Mouse (Mus musculus) gastrocnemius, postnatal 25 days (tissue): ENCODE data around the gene Psmd11. TPM values are rescaled to one million over a fixed set of nuclear protein-coding genes. Genes with fewer than 3 reads are reported as not detected.

Experiments used
- DNase-seq: peaks from one replicate; pipeline ENCODE4 v3.0.0; 2022
- total RNA-seq, 2 experiments: library from RNA; stranded (reverse); gene quantifications; 1 replicate in 1 of 2; 2 replicates in 1 of 2; pipeline ENCODE4 v1.2.3; 2021

Psmd11 gene
- total RNA-seq, 2 experiments from 2014 or later, result 114 to 151 TPM

GRCm38 (mm10) chr11:80481409-80482050 is 53.1 kb downstream of the Psmd11 start:
- DNase-seq, result no peak

DNA sequence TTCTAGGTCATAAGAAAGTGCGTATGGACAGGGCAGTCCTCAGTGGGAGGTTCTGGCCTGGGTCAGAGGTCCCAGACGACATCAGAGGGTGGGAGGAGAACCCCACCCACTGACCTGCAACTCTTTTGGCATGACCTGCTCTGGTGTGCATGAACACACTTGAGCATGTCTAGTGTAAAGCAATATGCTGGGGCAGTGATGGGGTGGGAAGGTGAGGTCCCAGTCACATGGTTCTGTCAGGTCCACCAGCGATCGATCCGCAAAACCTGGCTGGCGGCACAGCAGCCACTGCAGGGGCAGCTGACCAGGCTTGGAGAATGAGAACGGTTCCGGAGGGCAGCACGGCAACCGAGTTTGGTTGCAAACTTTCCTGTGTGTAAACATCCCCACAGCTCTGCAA is 53.9 kb downstream of the Psmd11 start:
- no peak for DNase-seq

GRCm38 (mm10) chr11:80482921-80483320 is 54.5 kb downstream of the Psmd11 start:
- no peak for DNase-seq

DNA sequence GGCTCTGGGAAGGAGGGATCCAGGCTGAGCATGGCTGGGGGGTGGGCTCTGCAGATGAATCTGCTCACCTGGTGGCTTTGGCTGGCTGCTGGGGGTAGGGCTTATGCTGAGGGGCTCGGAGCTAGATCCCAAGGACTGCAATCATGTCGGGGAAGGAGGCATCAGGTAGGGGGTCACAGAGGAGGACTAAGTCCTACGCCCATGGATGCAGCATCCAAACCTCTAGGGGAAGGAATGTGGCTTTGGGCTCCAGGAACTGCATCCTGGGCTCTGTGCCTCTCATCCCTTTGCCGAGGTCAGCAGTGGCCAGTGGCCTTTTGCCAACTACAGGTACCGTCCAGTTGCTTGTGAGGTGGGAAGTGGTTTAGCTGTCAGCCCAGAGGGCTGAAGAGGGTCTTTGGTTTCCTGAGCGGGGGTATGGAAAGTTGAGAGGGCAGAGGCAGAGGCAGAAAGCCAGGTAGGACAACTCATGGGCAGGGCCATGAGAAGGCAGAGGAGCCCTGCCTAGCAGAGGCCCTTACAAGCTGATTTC is 55.2 kb downstream of the Psmd11 start:
- DNase-seq, result no peak

- no peak for DNase-seq
These were observed 55.9 kb downstream of the Psmd11 start for GRCm38 (mm10) chr11:80484191-80484791.

DNA sequence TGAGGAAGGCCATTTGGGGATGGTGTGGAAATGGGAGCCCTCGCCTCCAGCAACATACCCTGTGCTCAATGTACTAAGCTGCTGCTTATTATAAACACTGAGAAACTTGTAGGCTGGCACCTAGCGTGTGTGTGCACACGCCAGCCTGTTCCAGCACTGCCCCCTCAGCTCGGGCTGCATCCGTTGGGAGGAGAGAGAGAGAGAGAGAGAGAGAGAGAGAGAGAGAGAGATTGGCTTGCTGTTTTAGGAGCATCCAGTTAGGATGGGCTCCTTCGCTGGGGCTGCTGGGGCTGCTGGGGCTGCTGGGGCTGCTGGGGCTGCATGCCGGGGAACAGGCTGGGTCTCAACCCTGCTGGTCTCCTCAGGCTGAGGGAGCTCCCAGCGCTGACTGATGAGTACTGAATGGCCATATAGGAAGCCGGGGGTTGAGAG is 56.7 kb downstream of the Psmd11 start:
- no peak for DNase-seq

GRCm38 (mm10) chr11:80485622-80486206 is 57.3 kb downstream of the Psmd11 start:
- no peak for DNase-seq

GRCm38 (mm10) chr11:80487904-80488587 is 59.6 kb downstream of the Psmd11 start:
- DNase-seq, result no peak

GRCm38 (mm10) chr11:80489172-80489881 is 60.9 kb downstream of the Psmd11 start:
- no peak for DNase-seq

- no peak for DNase-seq
These were observed 61.4 kb downstream of the Psmd11 start for GRCm38 (mm10) chr11:80489882-80490196.

- no peak for DNase-seq
These were observed 62.4 kb downstream of the Psmd11 start for GRCm38 (mm10) chr11:80490831-80491230.

- DNase-seq, result no peak
These were observed 64.8 kb downstream of the Psmd11 start for GRCm38 (mm10) chr11:80493186-80493585.

DNA sequence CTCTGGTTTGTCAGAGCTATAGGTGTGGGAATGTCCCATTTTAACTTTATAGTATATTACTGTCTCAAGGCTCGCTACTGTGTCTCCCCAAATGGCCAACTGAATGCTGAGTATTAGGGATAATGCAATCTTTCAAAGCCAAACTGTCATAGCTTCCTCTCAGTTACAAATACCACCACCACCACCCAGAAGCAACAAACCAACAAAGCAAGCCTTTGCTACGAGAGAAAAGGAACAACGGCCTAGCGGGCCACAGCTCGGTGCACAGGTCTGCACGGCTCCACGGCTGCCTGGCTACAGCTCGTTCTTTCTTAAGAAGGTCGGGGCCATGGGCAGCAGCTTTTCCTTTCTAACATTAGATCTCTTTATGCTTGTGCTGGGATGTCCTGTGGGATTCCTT is 66.4 kb downstream of the Psmd11 start:
- no peak for DNase-seq

GRCm38 (mm10) chr11:80495972-80496371 is 67.6 kb downstream of the Psmd11 start:
- no peak for DNase-seq

DNA sequence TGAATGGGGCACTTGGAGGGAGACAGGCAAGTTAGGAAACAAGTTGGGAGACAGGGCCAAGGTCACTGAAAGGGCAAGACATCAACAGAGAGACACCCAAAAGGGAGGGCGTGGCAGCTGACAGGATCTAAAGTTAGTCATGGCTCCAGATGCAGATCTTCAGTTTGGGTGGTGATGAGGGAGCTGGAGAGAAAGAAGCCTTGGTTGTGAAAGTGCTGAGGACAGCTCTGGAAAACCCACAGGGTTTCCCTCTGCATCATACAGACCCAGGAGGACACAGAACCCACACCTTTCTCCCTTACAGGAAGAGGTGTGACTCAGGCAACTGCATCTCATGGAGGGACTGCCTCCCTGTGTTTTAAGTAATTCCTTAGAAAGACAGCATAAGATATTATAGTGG is 68.2 kb downstream of the Psmd11 start:
- DNase-seq, result no peak

- DNase-seq, result no peak
These were observed 69.0 kb downstream of the Psmd11 start for GRCm38 (mm10) chr11:80497225-80497919.

DNA sequence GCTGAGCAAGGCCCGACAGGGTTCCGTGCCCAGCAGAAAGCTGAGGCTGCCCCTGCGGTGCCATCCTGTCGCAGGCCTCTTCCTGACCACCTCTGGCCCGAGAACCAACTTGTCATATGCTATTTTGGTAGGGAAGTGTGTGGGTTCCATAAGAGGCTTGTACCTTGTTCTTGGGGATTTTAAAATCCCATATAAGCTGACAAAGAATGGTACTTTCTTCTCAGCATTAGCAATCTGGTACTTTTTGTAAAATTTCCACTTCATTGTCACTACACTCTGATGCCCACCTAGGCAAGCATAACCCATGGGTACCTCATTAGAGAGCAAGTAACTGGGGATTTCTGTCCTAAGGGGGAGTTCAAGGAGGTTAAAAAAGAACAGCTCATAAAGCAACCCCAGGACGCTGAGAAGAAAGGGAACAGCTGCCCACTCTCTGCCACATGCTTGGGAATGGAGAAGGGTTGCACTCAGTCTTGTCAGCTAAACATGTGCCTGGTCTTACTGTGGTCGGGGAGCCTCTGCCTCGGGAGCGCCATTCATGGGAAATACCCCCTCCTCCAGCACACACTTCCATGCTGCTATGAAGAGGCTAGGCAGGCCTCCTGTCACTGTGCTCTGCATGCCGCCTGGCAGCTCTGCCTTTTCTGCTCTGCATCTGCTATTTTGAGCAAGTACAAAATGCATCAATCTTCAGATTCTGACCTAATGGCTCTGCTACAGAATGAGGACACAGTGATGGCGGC is 70.1 kb downstream of the Psmd11 start:
- DNase-seq, result no peak

DNA sequence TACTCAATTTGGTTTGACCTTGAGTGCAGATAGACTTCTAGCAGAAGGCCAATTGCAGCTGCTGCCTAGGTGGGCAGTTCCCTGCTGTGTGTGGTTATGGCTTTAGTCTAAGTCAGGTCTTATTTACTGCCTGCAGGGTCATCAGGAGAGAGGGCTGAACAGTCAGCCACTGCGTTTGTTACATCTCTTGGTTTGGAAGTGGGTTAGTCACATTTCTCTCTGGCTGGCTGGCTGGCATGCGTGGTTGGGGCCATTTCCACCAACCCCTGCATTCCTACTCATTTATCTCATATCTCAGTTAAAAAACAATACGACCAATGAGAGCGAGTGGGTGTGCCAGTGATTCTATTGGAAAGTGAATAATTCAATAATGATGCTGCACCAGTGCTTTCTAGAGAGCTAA is 71.1 kb downstream of the Psmd11 start:
- no peak for DNase-seq

GRCm38 (mm10) chr11:80503281-80503680 is 74.9 kb downstream of the Psmd11 start:
- DNase-seq, result no peak

GRCm38 (mm10) chr11:80503726-80504452 is 75.5 kb downstream of the Psmd11 start:
- DNase-seq, result no peak
